Mouse (Mus musculus) heart, adult 9 months (tissue): Measurements from ENCODE around the gene Ugt3a1.
"Not testable (repeated sequence)": the region's sequence is repeated elsewhere in the genome, so short reads cannot be mapped to it uniquely, and the experiment has no call there.

Source experiments
- DNase-seq, 2 experiments: peaks; one replicate each; pipeline ENCODE4 v3.0.0; 2022; ENCODE audit warnings: low spot score in 2 of 2

The Ugt3a1 gene

GRCm38 (mm10) chr15:9276838-9277295 is at the start of gene Ugt3a1:
TSS of gene Ugt3a1 (plus strand) at chr15:9276888.
- DNase-seq = no peak

DNA sequence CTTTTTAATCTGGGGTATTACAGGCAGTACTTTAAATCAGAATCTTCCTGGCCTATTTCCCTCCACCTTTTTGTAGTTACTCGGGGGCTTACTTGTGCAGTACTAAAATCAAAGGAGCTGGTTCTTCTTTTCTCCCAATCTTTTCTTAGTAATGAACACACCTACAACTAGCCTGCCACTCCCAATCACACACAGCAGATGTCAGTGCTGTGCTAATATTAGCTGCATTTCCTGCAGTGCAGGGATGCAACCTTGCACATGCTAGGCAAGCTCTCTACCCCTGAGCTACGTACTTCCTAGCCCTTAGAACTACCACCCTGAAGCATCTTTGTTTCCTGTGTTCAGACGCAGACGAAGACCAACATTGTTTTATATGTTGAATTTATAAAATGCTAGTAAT is 45.8 kb upstream of the Ugt3a1 start:
- DNase-seq = not testable (repeated sequence)

DNA sequence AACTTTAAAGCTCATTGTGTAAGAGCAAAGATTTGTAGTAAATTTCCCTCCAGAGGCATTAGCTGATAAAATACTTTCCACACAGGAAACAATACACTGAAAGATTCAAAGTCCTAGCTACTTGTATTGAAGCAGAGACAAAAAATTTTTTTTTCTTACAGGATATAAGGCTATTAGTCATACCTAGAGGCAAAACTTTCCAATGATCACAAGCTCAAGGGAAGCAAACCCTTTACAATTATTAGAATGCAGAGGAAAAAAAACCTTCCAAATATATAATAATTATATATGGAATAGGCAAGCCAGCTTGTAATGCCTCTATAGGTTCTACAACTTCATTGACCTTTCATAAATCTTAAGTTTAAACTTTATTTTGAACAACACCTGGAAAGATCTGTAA is 30.3 kb upstream of the Ugt3a1 start:
- no peak for DNase-seq

- DNase-seq = no peak
Observed at GRCm38 (mm10) chr15:9252891-9253290, 23.8 kb upstream of the Ugt3a1 start.

DNA sequence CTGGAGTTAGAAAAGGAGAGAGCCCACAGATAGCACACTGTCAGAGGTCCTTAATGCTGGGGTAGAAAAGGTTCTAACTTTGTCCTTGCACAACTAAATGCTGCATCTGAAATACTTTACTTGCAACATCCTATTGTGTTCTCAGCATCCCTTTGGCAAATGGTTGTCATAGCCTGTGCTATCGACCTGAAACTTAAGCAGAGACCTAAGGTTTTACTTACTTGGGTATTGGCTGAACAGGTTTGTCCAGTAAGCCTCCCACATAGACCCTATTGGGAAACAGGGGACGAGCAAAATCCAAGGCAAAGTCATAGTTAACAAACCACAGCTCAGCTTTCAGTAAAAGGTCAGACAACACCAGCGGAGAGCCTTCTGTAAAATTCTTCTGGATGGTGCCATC is 16.1 kb upstream of the Ugt3a1 start:
- no peak for DNase-seq

DNA sequence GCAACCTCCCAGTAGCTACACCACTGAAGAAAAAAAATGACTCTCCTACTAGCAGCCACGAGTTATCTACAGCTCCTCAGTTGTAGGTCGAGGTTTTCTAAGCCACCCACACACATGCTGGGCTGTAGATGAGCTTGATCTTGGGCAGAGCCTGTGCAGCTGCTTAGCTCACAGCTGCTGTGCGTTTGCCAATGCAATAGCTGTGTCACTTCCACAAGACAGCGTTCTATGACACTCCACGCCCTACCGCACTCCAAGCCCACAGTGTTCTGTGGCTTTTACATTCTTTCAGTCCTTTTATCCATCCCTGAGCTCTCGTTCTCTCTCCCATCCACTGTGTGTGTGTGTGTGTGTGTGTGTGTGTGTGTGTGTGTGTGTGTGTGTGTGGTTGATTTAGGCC is 4.8 kb upstream of the Ugt3a1 start:
- DNase-seq = no peak

GRCm38 (mm10) chr15:9279026-9279425 is 2.3 kb downstream of the Ugt3a1 start:
- DNase-seq = no peak

DNA sequence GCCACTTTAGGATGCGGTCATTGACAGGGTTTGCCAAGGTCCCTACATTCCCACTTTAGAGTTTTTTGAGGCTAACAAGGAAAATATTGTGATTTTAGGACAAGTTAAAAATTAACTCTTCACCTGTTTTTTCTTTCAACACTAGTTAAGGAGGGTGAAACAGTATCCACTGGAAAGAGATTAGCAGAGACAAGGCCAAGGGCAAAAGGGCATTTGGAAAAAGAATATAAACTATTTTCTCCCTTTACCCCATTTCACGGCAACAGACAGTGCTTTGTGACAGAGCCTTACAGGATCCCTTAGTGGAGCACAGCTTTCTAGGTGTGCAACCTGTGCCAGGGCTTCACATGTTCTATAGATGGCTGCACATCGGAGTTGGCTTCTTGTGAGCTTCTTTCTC is 2.9 kb downstream of the Ugt3a1 start:
- no peak for DNase-seq

DNA sequence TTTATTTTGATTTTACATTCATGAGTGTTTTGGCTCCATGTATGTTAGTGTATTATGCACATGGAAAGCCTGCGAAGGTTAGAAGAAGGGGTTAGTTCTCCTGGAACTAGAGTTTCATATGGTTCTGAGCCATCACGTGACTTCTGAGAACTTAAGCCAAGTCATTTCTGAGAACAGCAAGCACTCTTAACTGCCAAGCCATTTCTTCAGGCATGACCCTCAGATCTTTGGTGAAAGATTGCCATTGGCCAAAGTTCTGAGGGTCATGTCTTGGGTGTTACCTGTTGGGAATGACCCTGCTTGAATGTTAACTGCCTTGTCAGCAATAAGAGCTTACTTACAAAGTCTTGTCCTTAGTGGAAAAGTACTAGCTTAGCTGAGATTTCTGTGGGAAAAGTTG is 6.5 kb downstream of the Ugt3a1 start:
- DNase-seq = no peak

- no peak for DNase-seq
Observed at GRCm38 (mm10) chr15:9289660-9290059, 13.0 kb downstream of the Ugt3a1 start.

- DNase-seq = no peak
Observed at GRCm38 (mm10) chr15:9305978-9306692, 29.4 kb downstream of the Ugt3a1 start.

DNA sequence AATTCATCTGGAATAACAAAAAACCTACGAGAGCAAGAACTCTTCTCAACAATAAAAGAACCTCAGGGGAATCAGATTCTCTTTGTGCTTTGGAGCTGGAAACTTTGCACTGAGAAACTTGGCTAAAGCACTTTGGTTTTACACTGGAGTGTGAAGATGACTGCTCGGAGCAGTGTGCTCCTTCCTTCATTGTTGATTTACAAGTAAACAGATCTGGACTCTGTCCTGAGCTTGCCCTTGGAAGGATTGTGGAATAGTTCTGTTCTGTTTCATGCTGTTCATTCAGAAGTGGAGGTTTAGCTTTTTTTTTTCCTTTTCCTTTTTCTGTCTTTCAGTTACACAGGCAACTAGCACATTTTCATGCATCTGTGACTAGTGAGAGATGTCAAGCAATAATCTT is 57.9 kb downstream of the Ugt3a1 start:
- no peak for DNase-seq

- no peak for DNase-seq
Observed at GRCm38 (mm10) chr15:9335341-9335740, 58.7 kb downstream of the Ugt3a1 start, which contains the start of gene Ugt3a2. TSS of gene Ugt3a2 (plus strand) at chr15:9335550.

DNA sequence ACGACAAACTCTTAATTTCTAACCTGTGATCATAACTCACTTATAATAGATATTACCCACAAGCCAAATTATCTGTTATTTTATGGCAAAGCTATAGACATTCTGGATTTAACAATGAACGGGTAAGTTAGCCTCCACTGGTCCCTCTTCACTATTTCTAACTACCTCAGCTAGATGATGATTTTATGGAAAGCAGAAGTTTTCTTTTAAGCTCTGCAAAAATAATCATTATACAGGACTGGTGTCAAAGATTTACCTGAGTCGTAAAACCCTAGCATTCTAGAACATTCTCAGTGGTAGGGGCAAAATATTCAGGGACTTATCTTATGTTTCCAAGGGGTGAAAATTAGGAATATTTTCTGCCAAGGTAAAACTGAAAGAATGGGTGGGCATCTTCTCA is 59.9 kb downstream of the Ugt3a1 start:
- no peak for DNase-seq

- no peak for DNase-seq
Observed at GRCm38 (mm10) chr15:9337021-9337420, 60.3 kb downstream of the Ugt3a1 start.

GRCm38 (mm10) chr15:9348739-9349138 is 72.1 kb downstream of the Ugt3a1 start:
- no peak for DNase-seq

DNA sequence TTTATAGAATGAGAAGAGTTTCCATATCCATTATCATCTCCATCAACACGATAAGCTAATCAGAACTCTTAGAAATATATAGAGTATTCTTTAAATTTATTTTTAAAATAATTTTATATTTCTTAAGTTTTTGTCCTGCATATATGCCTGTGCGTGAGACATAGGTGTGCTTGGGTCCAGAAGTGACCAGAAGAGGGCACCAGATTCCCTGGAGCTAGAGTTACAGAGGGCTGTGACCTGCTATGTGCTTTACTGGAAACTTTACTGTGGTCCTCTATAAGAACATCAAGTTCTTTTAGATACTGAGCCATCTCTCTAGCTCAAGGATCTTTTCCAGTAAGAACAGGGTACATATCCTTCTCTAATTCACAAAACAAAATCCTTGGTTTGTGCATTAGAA is 86.1 kb downstream of the Ugt3a1 start:
- DNase-seq = no peak
